Mouse (Mus musculus): ENCODE results near the gene Gm20388. TPM values are rescaled to one million over a fixed set of nuclear protein-coding genes. Genes with fewer than 3 reads are reported as not detected.
A peak's percentile ranks its signal among the peaks of the same experiment; 100 is the strongest.

The Gm20388 gene
- total RNA-seq, 2 experiments from 2014 or later = 18.5 to 23.8 TPM

GRCm38 (mm10) chr8:121842064-121842955, 1931.7 kb downstream of the Gm20388 start:
- no peak for ATAC-seq (replicated peaks; ENCODE audit: poor library complexity, severe bottlenecking)

GRCm38 (mm10) chr8:121843184-121843733, 1932.6 kb downstream of the Gm20388 start:
- no peak for ATAC-seq (replicated peaks; ENCODE audit: poor library complexity, severe bottlenecking)

GRCm38 (mm10) chr8:121844765-121845164, 1934.1 kb downstream of the Gm20388 start:
- ATAC-seq (replicated peaks; ENCODE audit: poor library complexity, severe bottlenecking) = peak; percentile 47

- no peak for ATAC-seq (replicated peaks; ENCODE audit: poor library complexity, severe bottlenecking)
These were observed 1936.2 kb downstream of the Gm20388 start for GRCm38 (mm10) chr8:121846815-121847214.

- peak; percentile 33 for ATAC-seq (replicated peaks; ENCODE audit: poor library complexity, severe bottlenecking)
These were observed 1936.7 kb downstream of the Gm20388 start for GRCm38 (mm10) chr8:121847261-121847822.

- no peak for ATAC-seq (replicated peaks; ENCODE audit: poor library complexity, severe bottlenecking)
These were observed 1937.3 kb downstream of the Gm20388 start for GRCm38 (mm10) chr8:121847987-121848386.

GRCm38 (mm10) chr8:121848495-121848894, 1937.9 kb downstream of the Gm20388 start:
- ATAC-seq (replicated peaks; ENCODE audit: poor library complexity, severe bottlenecking) = peak; percentile 64

- no peak for ATAC-seq (replicated peaks; ENCODE audit: poor library complexity, severe bottlenecking)
These were observed 1938.7 kb downstream of the Gm20388 start for GRCm38 (mm10) chr8:121849303-121849702.

- ATAC-seq (replicated peaks; ENCODE audit: poor library complexity, severe bottlenecking) = peak; percentile 38
These were observed 1939.4 kb downstream of the Gm20388 start for GRCm38 (mm10) chr8:121850018-121850417.

- ATAC-seq (replicated peaks; ENCODE audit: poor library complexity, severe bottlenecking) = no peak
These were observed 1939.8 kb downstream of the Gm20388 start for GRCm38 (mm10) chr8:121850436-121850820.

- peak; percentile 73 for ATAC-seq (replicated peaks; ENCODE audit: poor library complexity, severe bottlenecking)
These were observed 1940.3 kb downstream of the Gm20388 start for GRCm38 (mm10) chr8:121850821-121851470.

GRCm38 (mm10) chr8:121851716-121852115, 1941.1 kb downstream of the Gm20388 start:
- ATAC-seq (replicated peaks; ENCODE audit: poor library complexity, severe bottlenecking) = no peak

GRCm38 (mm10) chr8:121852464-121852863, 1941.8 kb downstream of the Gm20388 start:
- ATAC-seq (replicated peaks; ENCODE audit: poor library complexity, severe bottlenecking) = no peak

- no peak for ATAC-seq (replicated peaks; ENCODE audit: poor library complexity, severe bottlenecking)
These were observed 1942.9 kb downstream of the Gm20388 start for GRCm38 (mm10) chr8:121853586-121853985.

GRCm38 (mm10) chr8:121856071-121856746, 1945.6 kb downstream of the Gm20388 start:
- ATAC-seq (replicated peaks; ENCODE audit: poor library complexity, severe bottlenecking) = no peak

GRCm38 (mm10) chr8:121857331-121857730, 1946.7 kb downstream of the Gm20388 start:
- ATAC-seq (replicated peaks; ENCODE audit: poor library complexity, severe bottlenecking) = no peak

GRCm38 (mm10) chr8:121857747-121858146, 1947.1 kb downstream of the Gm20388 start:
- ATAC-seq (replicated peaks; ENCODE audit: poor library complexity, severe bottlenecking) = no peak

- peak; percentile 86 for ATAC-seq (replicated peaks; ENCODE audit: poor library complexity, severe bottlenecking)
These were observed 1950.6 kb downstream of the Gm20388 start for GRCm38 (mm10) chr8:121861276-121861675.

GRCm38 (mm10) chr8:121861806-121862548, 1951.3 kb downstream of the Gm20388 start:
- no peak for ATAC-seq (replicated peaks; ENCODE audit: poor library complexity, severe bottlenecking)

GRCm38 (mm10) chr8:121865356-121865755, 1954.7 kb downstream of the Gm20388 start:
- ATAC-seq (replicated peaks; ENCODE audit: poor library complexity, severe bottlenecking) = no peak
